Mouse (Mus musculus): ENCODE data around the gene Aox3. TPM values are rescaled to one million over a fixed set of nuclear protein-coding genes. Genes with fewer than 3 reads are reported as not detected.

Gene Aox3
- polyA plus RNA-seq, 1 experiment from 2014 or later = 5.2 TPM

DNA sequence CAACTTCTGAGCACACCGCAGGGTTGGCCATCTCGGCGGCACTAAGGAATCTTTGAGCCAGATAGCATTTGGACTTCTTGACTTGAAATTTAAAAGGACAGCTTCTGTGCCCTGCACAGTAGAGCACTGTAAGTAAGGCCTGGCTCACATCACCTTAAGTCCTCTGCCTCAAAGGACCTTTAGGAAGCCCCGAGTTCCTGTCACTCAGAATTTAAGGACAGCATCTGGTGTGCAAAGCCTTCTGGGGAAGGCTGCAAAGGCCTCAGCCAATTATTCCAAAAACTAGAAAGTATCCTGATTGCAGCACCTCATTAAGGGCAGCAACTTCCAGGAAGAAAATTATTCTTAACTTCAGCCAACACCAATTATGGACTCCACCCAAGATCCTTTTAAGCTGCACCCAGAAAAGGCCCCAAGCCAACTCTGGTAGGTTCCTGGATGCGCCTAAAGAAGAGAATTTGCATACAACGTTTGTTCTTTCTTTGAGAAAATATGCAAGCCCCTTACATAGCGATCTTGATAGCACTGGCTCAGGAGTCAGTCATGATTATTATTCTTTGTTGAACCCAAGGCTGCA is 103.1 kb downstream of the Aox3 start:
- 85% methylated on average over 7 of the region's 7 CpGs for WGBS
- ATAC-seq (replicated peaks; ENCODE audit: low FRiP score) = no peak
- Histone ChIP-seq H3K36me3 (no peaks in the 10 kb centered on the region), H3K27me3 (no peaks in the 10 kb centered on the region), H3K9me3 (replicated peaks) (no peaks in the 10 kb centered on the region), H3K4me3 (replicated peaks) (no peak overlapping the region), H3K4me2 (no peak overlapping the region), H3K9ac (no peak overlapping the region), H3K27ac (no peak overlapping the region), H3K4me1 (no peaks in the 10 kb centered on the region)

DNA sequence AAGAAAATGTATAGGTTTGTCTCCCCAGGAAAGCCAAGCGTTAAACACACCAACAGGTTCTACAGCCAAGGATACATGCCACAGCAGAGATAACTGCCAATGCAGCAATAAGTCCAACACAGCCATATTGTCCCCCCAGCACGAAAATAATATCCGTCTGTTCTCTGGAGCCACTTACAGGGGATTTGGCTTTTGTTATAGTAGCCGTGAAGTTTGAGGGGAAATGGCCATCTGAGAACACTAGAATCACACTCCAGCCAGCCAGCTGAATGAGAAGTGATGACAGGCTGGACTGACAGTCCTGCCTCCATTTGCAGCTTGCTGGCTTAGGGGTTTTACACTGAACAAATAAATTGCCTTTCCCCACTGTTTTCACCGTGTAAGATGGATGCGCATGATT is 108.1 kb downstream of the Aox3 start:
- no peak for ATAC-seq (replicated peaks; ENCODE audit: low FRiP score)
- H3K4me1 ChIP-seq = no peaks in the 10 kb centered on the region
- WGBS = 78% methylated on average over 6 of the region's 6 CpGs

DNA sequence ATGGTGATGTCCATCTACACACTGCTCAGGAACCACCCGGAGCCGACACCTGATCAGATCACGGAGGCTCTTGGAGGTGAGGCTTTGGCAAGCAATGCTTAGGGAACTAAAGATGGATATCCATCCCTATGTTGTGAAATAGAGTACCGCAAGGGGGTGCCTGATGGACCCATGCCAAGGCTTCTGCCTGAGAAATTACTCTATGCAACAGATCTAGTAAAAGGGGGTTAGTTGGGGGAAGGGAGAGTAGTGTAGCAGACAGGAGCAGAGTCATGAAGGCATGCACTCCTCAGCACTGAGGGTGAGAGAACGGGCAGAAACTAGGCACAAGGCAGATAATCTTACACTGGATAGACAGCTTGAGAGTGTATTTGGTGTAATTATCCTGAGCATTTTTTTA is 108.9 kb downstream of the Aox3 start:
- H3K4me2 ChIP-seq = no peak overlapping the region
- H3K9me3 ChIP-seq (replicated peaks) = no peaks in the 10 kb centered on the region
- no peak overlapping the region for H3K9ac ChIP-seq
- no peaks in the 10 kb centered on the region for H3K36me3 ChIP-seq
- H3K27ac ChIP-seq = no peak overlapping the region
- 75% methylated on average over 5 of the region's 5 CpGs for whole genome bisulfite sequencing
- no peaks in the 10 kb centered on the region for H3K27me3 ChIP-seq
- H3K4me1 ChIP-seq = no peaks in the 10 kb centered on the region
- ATAC-seq (replicated peaks; ENCODE audit: low FRiP score) = no peak
- H3K4me3 ChIP-seq (replicated peaks) = no peak overlapping the region

More for the DNA sequence above, 108.1 kb downstream of the Aox3 start:
- Histone ChIP-seq H3K9ac (no peak overlapping the region), H3K4me3 (replicated peaks) (no peak overlapping the region), H3K36me3 (no peaks in the 10 kb centered on the region), H3K9me3 (replicated peaks) (no peaks in the 10 kb centered on the region), H3K4me2 (no peak overlapping the region), H3K27ac (no peak overlapping the region), H3K27me3 (no peaks in the 10 kb centered on the region)

GRCm38 (mm10) chr1:58228086-58228485 is 115.2 kb downstream of the Aox3 start:
- 72% methylated on average over 6 of the region's 6 CpGs for WGBS
- no peaks in the 10 kb centered on the region for H3K36me3 ChIP-seq
- H3K9ac ChIP-seq = no peak overlapping the region
- ATAC-seq (replicated peaks; ENCODE audit: low FRiP score) = no peak
- H3K27ac ChIP-seq = no peak overlapping the region
- H3K4me1 ChIP-seq = 0 out of 2 replicates have a peak, but pooled peaks cover 5% of the 10 kb centered on the region
- no peaks in the 10 kb centered on the region for H3K9me3 ChIP-seq (replicated peaks)
- H3K4me3 ChIP-seq (replicated peaks) = no peak overlapping the region
- no peak overlapping the region for H3K4me2 ChIP-seq
- no peaks in the 10 kb centered on the region for H3K27me3 ChIP-seq

GRCm38 (mm10) chr1:58228916-58229315 is 116.0 kb downstream of the Aox3 start:
- Histone ChIP-seq H3K9me3 (replicated peaks) (no peaks in the 10 kb centered on the region), H3K9ac (no peak overlapping the region), H3K4me2 (no peak overlapping the region), H3K27me3 (no peaks in the 10 kb centered on the region), H3K27ac (no peak overlapping the region), H3K36me3 (no peaks in the 10 kb centered on the region), H3K4me1 (0 out of 2 replicates have a peak, but pooled peaks cover 5% of the 10 kb centered on the region), H3K4me3 (replicated peaks) (no peak overlapping the region)
- ATAC-seq (replicated peaks; ENCODE audit: low FRiP score) = no peak

DNA sequence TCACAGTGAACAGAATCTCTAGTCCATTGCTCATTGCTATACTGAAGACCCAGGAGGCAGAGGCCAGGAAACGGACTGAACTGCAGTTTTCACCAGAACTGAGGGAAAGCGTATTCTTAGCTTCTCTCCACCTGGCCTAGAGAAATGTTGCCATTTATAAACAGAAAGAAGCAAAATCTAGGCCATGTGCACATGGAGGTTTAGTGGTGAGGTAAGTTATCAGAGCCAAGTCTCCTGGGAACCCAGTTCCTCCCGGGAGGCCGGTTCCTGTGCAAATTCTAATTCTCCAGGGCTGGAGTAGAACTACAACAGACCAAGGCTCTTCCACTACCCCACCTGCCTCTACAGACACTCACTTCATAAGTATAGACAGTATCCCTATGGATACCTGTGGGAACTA is 116.8 kb downstream of the Aox3 start:
- H3K36me3 ChIP-seq = no peaks in the 10 kb centered on the region
- ATAC-seq (replicated peaks; ENCODE audit: low FRiP score) = no peak
- no peak overlapping the region for H3K9ac ChIP-seq
- H3K4me2 ChIP-seq = no peak overlapping the region
- H3K9me3 ChIP-seq (replicated peaks) = no peaks in the 10 kb centered on the region
- H3K27me3 ChIP-seq = no peaks in the 10 kb centered on the region
- H3K4me3 ChIP-seq (replicated peaks) = no peak overlapping the region
- 0 out of 2 replicates have a peak, but pooled peaks cover 5% of the 10 kb centered on the region for H3K4me1 ChIP-seq
- WGBS = 80% methylated on average over 4 of the region's 4 CpGs
- no peak overlapping the region for H3K27ac ChIP-seq

- Histone ChIP-seq H3K36me3 (no peaks in the 10 kb centered on the region), H3K4me3 (replicated peaks) (no peak overlapping the region), H3K9me3 (replicated peaks) (no peaks in the 10 kb centered on the region), H3K4me1 (0 out of 2 replicates have a peak, but pooled peaks cover 5% of the 10 kb centered on the region), H3K9ac (no peak overlapping the region), H3K27ac (no peak overlapping the region), H3K4me2 (no peak overlapping the region), H3K27me3 (no peaks in the 10 kb centered on the region)
- no peak for ATAC-seq (replicated peaks; ENCODE audit: low FRiP score)
- 33% methylated on average over 5 of the region's 5 CpGs for WGBS
Observed at GRCm38 (mm10) chr1:58230542-58230941, 117.6 kb downstream of the Aox3 start.

- no peak overlapping the region for H3K9ac ChIP-seq
- no peak overlapping the region for H3K4me2 ChIP-seq
- no peak overlapping the region for H3K4me3 ChIP-seq (replicated peaks)
- ATAC-seq (replicated peaks; ENCODE audit: low FRiP score) = no peak
- no peaks in the 10 kb centered on the region for H3K36me3 ChIP-seq
- H3K9me3 ChIP-seq (replicated peaks) = no peaks in the 10 kb centered on the region
- H3K4me1 ChIP-seq = 0 out of 2 replicates have a peak, but pooled peaks cover 10% of the 10 kb centered on the region
- H3K27me3 ChIP-seq = no peaks in the 10 kb centered on the region
- WGBS = 55% methylated on average over 5 of the region's 5 CpGs
- no peak overlapping the region for H3K27ac ChIP-seq
Observed at GRCm38 (mm10) chr1:58235405-58235804, 122.5 kb downstream of the Aox3 start.

- WGBS = 79% methylated on average over 4 of the region's 4 CpGs
- Histone ChIP-seq H3K36me3 (no peaks in the 10 kb centered on the region), H3K4me2 (no peak overlapping the region), H3K9me3 (replicated peaks) (no peaks in the 10 kb centered on the region), H3K27me3 (no peaks in the 10 kb centered on the region), H3K27ac (no peak overlapping the region), H3K4me3 (replicated peaks) (no peak overlapping the region), H3K9ac (no peak overlapping the region), H3K4me1 (0 out of 2 replicates have a peak, but pooled peaks cover 4% of the 10 kb centered on the region)
- peak; percentile 25; the same call in 1 of the 2 replicates for ATAC-seq (replicated peaks; ENCODE audit: low FRiP score)
Observed at GRCm38 (mm10) chr1:58237527-58238299, 124.8 kb downstream of the Aox3 start.

DNA sequence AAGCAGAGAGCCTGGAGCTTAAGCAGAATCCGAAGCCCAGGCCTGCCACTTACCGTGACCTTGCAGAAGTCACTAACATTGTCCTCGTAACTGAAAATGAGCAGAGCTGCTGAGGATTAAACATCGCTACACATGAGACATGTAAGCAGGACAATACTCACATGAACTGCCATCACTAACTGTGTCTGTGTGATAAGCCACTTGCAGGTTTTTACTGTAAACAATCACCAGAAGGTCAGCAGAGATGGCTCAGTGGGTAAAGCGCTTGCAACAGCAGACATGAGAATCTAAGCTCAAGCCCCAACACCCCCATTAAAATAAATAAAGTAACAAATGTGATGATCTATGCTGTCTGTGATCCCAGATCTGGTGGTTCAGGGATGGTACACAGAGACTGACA is 125.5 kb downstream of the Aox3 start:
- H3K9ac ChIP-seq = no peak overlapping the region
- no peak for ATAC-seq (replicated peaks; ENCODE audit: low FRiP score)
- H3K27ac ChIP-seq = no peak overlapping the region
- H3K36me3 ChIP-seq = no peaks in the 10 kb centered on the region
- H3K27me3 ChIP-seq = no peaks in the 10 kb centered on the region
- 87% methylated on average over 5 of the region's 5 CpGs for WGBS
- no peak overlapping the region for H3K4me3 ChIP-seq (replicated peaks)
- 0 out of 2 replicates have a peak, but pooled peaks cover 4% of the 10 kb centered on the region for H3K4me1 ChIP-seq
- no peaks in the 10 kb centered on the region for H3K9me3 ChIP-seq (replicated peaks)
- no peak overlapping the region for H3K4me2 ChIP-seq

DNA sequence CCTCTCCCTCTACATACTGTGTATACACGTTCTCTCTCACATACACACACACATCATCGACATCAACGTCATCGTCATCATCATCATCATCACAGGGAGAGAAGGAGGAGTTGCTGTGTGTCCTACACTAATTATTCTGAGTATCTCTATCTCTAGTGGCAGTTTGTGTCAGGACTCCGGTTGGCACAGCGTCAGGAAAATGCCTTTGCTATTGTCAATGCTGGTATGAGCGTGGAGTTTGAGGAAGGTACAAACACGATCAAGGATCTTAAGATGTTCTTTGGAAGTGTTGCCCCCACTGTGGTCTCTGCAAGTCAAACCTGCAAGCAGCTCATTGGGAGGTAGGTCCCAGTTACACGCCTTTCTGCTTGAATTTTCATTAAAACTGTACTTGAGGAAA is 126.0 kb downstream of the Aox3 start:
- Histone ChIP-seq H3K27ac (no peak overlapping the region), H3K9ac (no peak overlapping the region), H3K4me3 (replicated peaks) (no peak overlapping the region), H3K36me3 (no peaks in the 10 kb centered on the region), H3K9me3 (replicated peaks) (no peaks in the 10 kb centered on the region), H3K4me1 (0 out of 2 replicates have a peak, but pooled peaks cover 4% of the 10 kb centered on the region), H3K4me2 (no peak overlapping the region), H3K27me3 (no peaks in the 10 kb centered on the region)
- 94% methylated on average over 9 of the region's 9 CpGs for WGBS
- ATAC-seq (replicated peaks; ENCODE audit: low FRiP score) = no peak

DNA sequence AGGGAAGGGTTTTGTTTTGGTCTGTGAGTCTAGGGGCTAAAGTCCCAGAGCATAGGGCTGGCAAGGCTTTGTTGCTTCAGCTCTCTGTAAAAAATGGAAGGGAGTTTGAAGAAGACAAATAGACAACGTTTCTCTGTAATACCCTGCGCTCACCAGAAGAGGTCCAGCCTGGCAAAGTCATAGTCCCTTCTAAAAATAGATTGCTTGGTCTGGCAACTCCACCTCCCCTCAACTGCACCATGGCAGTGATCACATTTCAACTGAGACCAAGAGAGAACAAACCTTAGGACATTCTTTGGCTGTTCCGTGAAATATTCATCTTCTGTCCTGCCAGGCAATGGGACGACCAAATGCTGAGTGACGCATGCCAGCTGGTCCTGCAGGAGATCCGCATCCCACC is 127.4 kb downstream of the Aox3 start:
- Histone ChIP-seq H3K27ac (no peak overlapping the region), H3K4me1 (0 out of 2 replicates have a peak, but pooled peaks cover 4% of the 10 kb centered on the region), H3K9me3 (replicated peaks) (no peaks in the 10 kb centered on the region), H3K36me3 (no peaks in the 10 kb centered on the region), H3K9ac (no peak overlapping the region), H3K27me3 (no peaks in the 10 kb centered on the region), H3K4me2 (no peak overlapping the region), H3K4me3 (replicated peaks) (no peak overlapping the region)
- 0 out of 2 replicates have a peak, but pooled peaks have one; percentile 52 for ATAC-seq (replicated peaks; ENCODE audit: low FRiP score)
- WGBS = 73% methylated on average over 6 of the region's 6 CpGs
